Mouse (Mus musculus): ENCODE data around the gene Nbr1. TPM values are rescaled to one million over a fixed set of nuclear protein-coding genes. Genes with fewer than 3 reads are reported as not detected.
A peak's percentile ranks its signal among the peaks of the same experiment; 100 is the strongest.

The Nbr1 gene
- 32.8 and 35.3 TPM in 2 replicates for polyA plus RNA-seq (2015; fragmentation: Nextera tagmentation; extraction: Ambion mirVana)

DNA sequence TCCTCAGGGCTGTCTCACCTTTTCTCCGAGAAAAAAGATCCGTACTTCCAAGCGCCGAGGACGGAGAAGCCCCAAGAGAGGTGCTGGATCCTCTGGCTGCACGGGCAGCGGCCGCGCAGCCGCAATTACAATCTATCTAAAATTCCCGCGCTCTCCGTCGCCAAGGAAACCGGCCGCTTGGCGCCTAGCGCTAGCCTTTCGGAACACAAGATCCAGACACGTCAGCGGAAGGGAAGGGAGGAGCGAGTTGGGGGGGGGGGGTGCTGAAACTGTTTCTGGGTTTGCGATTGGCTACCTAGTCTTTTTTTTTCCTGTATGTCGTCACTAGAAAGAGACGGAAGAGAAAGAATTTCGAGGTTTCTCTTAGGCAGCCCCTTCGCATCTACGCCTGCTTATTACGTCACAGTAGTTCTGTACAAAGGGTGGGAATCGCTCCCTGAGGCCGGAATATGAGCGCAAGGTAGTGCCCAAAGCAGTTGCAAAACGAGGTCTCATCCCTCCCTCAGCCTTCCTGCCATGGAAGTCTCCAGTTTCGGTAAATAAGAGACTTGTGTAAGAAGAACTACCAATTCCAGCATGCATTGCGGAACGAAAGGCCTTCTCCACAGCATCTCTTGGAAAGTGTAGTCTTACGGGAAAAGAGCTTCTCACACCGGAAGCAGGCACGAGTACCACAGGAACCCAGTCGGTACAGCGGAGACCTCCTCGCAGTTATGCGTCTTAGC, at the start of gene Nbr1, which contains the start of gene Brca1:
Gene Nbr1, plus strand, starts transcription at position 399 of the 725 bp plus-strand sequence.
Gene Brca1, minus strand, starts transcription at position 205 of the 725 bp plus-strand sequence.
- Histone ChIP-seq H3K9me3 (ENCODE audit: low read length) (no peaks in the 10 kb centered on the region), H3K36me3 (replicated peaks; ENCODE audit: insufficient read depth, low read length) (peaks cover 17% of the 10 kb centered on the region), H3K4me3 (ENCODE audit: low read depth, low read length) (peak within 1 kb of the TSS; percentile 75), H3K9ac (replicated peaks) (peak within 1 kb of the TSS; percentile 89), H3K27me3 (ENCODE audit: insufficient read depth, low read length) (no peaks in the 10 kb centered on the region), H3K27ac (ENCODE audit: low read depth) (peak within 1 kb of the TSS; percentile 93), H3K4me2 (ENCODE audit: low read depth, low read length) (peak within 1 kb of the TSS; percentile 82), H3K4me1 (ENCODE audit: insufficient read depth) (peaks cover 21% of the 10 kb centered on the region)
- ATAC-seq (peak; percentile 68), DNase-seq (peak; percentile 97)
- TF ChIP-seq CTCF (IDR thresholded peaks at IDR 0.05; ENCODE audit: low read depth) (no peak), EP300 (IDR thresholded peaks at IDR 0.05; ENCODE audit: low read depth) (0 out of 2 replicates have a peak, but pooled peaks have one; percentile 54)
- WGBS (ENCODE audit: insufficient replicate concordance) = under 1% methylated on average over 43 of the region's 43 CpGs

DNA sequence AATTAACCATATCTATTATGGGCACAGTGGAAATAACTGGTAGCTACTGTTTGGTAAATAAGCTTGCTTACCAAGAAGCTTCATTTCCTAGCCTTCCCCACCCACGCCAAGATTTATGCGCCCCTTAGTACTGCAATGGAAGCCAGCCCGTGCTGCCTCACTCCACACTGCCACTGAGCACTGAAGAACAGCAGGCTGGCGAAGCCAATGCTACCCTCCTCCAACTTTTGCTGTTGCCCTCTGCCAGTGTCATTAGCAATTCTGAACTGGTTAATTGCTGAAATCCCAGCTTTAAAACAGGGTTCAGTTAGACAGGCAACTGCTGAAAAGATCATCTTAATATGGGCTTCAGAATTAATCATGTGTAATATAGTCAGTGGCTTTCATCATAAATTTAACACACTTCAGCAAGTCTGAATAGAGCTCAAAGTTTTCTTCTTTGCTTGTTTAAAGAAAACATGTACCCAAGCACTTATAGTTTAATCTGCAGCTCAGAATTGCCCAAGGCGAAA, 45.6 kb upstream of the Nbr1 start:
- no peak for DNase-seq
- Histone ChIP-seq H3K9me3 (ENCODE audit: low read length) (no peaks in the 10 kb centered on the region), H3K27ac (ENCODE audit: low read depth) (no peak overlapping the region), H3K9ac (replicated peaks) (no peak overlapping the region), H3K4me2 (ENCODE audit: low read depth, low read length) (no peak overlapping the region), H3K4me3 (ENCODE audit: low read depth, low read length) (no peak overlapping the region), H3K4me1 (ENCODE audit: insufficient read depth) (no peaks in the 10 kb centered on the region), H3K27me3 (ENCODE audit: insufficient read depth, low read length) (no peaks in the 10 kb centered on the region), H3K36me3 (replicated peaks; ENCODE audit: insufficient read depth, low read length) (peaks cover 41% of the 10 kb centered on the region)
- ATAC-seq = no peak
- WGBS (ENCODE audit: insufficient replicate concordance) = 86% methylated on average over 5 of the region's 5 CpGs
- no peak for TF ChIP-seq EP300 (IDR thresholded peaks at IDR 0.05; ENCODE audit: low read depth)
- no peak for TF ChIP-seq CTCF (IDR thresholded peaks at IDR 0.05; ENCODE audit: low read depth)

DNA sequence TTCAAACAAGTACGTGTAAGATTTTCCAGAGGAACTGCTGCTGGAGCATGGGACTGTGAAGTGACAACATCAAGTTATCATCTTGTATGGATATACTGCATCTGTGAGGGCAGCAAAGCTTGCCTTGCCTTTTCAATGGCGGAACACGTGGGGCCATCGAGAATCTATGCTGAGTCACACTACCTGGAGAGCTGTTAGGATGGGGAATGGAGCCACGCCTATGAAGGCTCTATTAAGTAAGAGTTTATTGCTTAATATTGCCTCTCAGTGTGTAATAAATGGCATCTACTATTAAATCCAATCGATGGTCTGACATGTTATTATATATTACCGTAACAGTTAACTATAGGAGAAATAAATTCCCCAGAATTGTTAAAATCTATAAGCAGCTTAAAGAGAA, 44.9 kb upstream of the Nbr1 start:
- WGBS (ENCODE audit: insufficient replicate concordance) = 82% methylated on average over 7 of the region's 7 CpGs
- Histone ChIP-seq H3K27ac (ENCODE audit: low read depth) (no peak overlapping the region), H3K9ac (replicated peaks) (no peak overlapping the region), H3K4me2 (ENCODE audit: low read depth, low read length) (no peak overlapping the region), H3K4me3 (ENCODE audit: low read depth, low read length) (no peak overlapping the region), H3K27me3 (ENCODE audit: insufficient read depth, low read length) (no peaks in the 10 kb centered on the region), H3K4me1 (ENCODE audit: insufficient read depth) (no peaks in the 10 kb centered on the region), H3K9me3 (ENCODE audit: low read length) (no peaks in the 10 kb centered on the region), H3K36me3 (replicated peaks; ENCODE audit: insufficient read depth, low read length) (peaks cover 42% of the 10 kb centered on the region)
- TF ChIP-seq EP300 (IDR thresholded peaks at IDR 0.05; ENCODE audit: low read depth) = no peak
- TF ChIP-seq CTCF (IDR thresholded peaks at IDR 0.05; ENCODE audit: low read depth) = no peak
- ATAC-seq (no peak), DNase-seq (no peak)

DNA sequence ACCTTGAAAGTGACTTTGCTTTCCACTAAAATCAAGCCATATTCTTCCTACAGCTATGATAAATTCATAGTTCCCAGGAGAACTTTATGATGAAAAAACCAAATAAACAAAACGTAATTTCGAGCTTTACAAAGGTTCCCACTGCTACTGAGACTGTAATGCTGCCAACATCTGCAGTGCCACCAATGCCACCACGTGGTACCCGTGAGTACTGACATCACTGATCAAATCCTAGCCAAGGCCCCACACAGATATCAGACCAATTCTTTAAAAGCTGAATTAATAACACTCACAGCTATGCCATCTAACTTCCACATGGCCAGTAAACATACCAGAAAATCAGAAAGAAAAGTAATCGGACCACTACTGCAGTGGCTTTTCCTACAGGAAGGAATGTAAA, 33.0 kb upstream of the Nbr1 start:
- Histone ChIP-seq H3K9ac (replicated peaks) (no peak overlapping the region), H3K27ac (ENCODE audit: low read depth) (peak overlapping the region; percentile 87), H3K36me3 (replicated peaks; ENCODE audit: insufficient read depth, low read length) (peaks cover 31% of the 10 kb centered on the region), H3K4me3 (ENCODE audit: low read depth, low read length) (no peak overlapping the region), H3K4me1 (ENCODE audit: insufficient read depth) (no peaks in the 10 kb centered on the region; the same call in 1 of the 2 replicates), H3K9me3 (ENCODE audit: low read length) (no peaks in the 10 kb centered on the region), H3K27me3 (ENCODE audit: insufficient read depth, low read length) (no peaks in the 10 kb centered on the region), H3K4me2 (ENCODE audit: low read depth, low read length) (no peak overlapping the region)
- ATAC-seq (peak; percentile 53), DNase-seq (no peak)
- WGBS (ENCODE audit: insufficient replicate concordance) = 80% methylated on average over 5 of the region's 5 CpGs
- TF ChIP-seq EP300 (IDR thresholded peaks at IDR 0.05; ENCODE audit: low read depth) = no peak
- TF ChIP-seq CTCF (IDR thresholded peaks at IDR 0.05; ENCODE audit: low read depth) = peak; percentile 30

DNA sequence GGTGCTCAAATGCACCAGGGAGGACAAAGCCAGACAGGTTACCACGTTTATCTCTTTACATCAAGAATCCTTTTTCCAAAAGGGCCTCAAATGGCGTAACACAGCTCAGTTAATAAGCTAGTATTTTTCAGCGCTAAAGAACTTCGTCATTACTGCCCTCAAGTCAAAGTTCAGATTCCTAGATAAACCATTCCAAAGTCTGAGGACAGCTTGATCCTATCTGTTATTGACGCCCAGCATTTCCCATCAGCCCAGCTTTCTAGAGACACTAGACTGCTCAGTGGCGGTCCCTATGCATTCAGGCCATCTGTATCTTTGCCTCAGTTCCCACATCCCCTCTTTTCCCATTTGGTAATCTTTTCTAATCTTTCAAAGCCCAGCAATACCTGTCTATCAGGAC, 32.6 kb upstream of the Nbr1 start:
- ATAC-seq (peak; percentile 93), DNase-seq (peak; percentile 25)
- Histone ChIP-seq H3K36me3 (replicated peaks; ENCODE audit: insufficient read depth, low read length) (peaks cover 35% of the 10 kb centered on the region), H3K27me3 (ENCODE audit: insufficient read depth, low read length) (no peaks in the 10 kb centered on the region), H3K27ac (ENCODE audit: low read depth) (peak overlapping the region; percentile 87), H3K4me3 (ENCODE audit: low read depth, low read length) (no peak overlapping the region), H3K9ac (replicated peaks) (no peak overlapping the region), H3K4me2 (ENCODE audit: low read depth, low read length) (no peak overlapping the region), H3K9me3 (ENCODE audit: low read length) (no peaks in the 10 kb centered on the region), H3K4me1 (ENCODE audit: insufficient read depth) (no peaks in the 10 kb centered on the region; the same call in 1 of the 2 replicates)
- TF ChIP-seq CTCF (IDR thresholded peaks at IDR 0.05; ENCODE audit: low read depth) (no peak), EP300 (IDR thresholded peaks at IDR 0.05; ENCODE audit: low read depth) (peak; percentile 79)
- WGBS (ENCODE audit: insufficient replicate concordance) = 73% methylated on average over 6 of the region's 6 CpGs

DNA sequence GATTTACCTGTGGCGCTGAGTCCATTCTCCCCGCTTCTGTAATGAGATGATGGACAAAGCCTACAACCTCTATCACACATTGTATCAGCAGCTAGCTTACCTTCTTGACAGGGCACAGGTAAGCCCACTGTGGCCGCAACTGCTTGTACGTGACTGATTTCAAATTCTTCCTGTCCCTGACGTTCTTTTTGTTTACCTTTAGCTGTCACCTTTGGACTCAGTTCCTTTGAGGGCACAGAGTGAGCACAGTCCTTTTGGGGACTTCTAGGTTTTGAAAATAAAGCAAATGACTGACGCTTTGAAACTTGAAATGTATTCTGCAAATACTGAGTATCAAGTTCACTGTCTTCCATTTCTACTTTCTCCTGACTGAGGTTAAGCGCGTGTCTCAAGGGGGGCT, 27.5 kb upstream of the Nbr1 start:
- Histone ChIP-seq H3K36me3 (replicated peaks; ENCODE audit: insufficient read depth, low read length) (peaks cover 43% of the 10 kb centered on the region), H3K27ac (ENCODE audit: low read depth) (no peak overlapping the region), H3K9ac (replicated peaks) (no peak overlapping the region), H3K27me3 (ENCODE audit: insufficient read depth, low read length) (no peaks in the 10 kb centered on the region), H3K4me1 (ENCODE audit: insufficient read depth) (no peaks in the 10 kb centered on the region; the same call in 1 of the 2 replicates), H3K4me2 (ENCODE audit: low read depth, low read length) (no peak overlapping the region), H3K4me3 (ENCODE audit: low read depth, low read length) (no peak overlapping the region), H3K9me3 (ENCODE audit: low read length) (no peaks in the 10 kb centered on the region)
- WGBS (ENCODE audit: insufficient replicate concordance) = 81% methylated on average over 8 of the region's 8 CpGs
- DNase-seq (no peak), ATAC-seq (peak; percentile 77; the same call in 1 of the 2 replicates)
- TF ChIP-seq CTCF (IDR thresholded peaks at IDR 0.05; ENCODE audit: low read depth) (no peak), EP300 (IDR thresholded peaks at IDR 0.05; ENCODE audit: low read depth) (no peak)
